Mouse (Mus musculus): Measurements from ENCODE around the gene Antxr1.

DNA sequence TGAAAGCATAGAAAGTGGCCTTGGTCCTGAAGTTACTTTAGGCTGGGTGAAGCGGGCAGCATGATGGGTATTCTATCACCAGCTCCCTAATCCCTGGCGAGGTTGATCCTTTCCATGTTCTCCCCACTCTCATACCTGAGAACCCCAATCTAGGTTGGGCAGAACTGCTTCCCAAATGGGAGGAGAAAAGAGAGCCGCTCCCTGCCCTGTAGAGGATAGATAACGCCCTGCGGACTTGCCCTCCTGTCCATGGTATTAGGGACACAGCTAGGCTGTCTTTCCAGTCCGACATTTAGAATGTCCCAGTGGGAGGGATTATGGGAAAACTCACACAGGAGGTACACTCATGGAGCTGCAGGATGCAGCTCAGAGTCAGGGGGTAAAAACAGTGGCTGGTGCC, 165.3 kb downstream of the Antxr1 start:
- TF ChIP-seq POLR2A (IDR thresholded peaks at IDR 0.05; ENCODE audit: extremely low read depth, insufficient read depth, low read length) (no peak), CTCF (IDR thresholded peaks at IDR 0.05; ENCODE audit: low read depth, low read length) (no peak)
